Mouse (Mus musculus) T-cell, adult 66 days (primary cell): ENCODE measurements around the gene Gm39566. TPM values are rescaled to one million over a fixed set of nuclear protein-coding genes. Genes with fewer than 3 reads are reported as not detected.

ENCODE experiments used
- total RNA-seq, 2 experiments: library from RNA; stranded (reverse); gene quantifications; 3 replicates in 1 of 2; 4 replicates in 1 of 2; pipeline ENCODE4 v1.2.4; 2023

Gene Gm39566
- total RNA-seq, result not detected

DNA sequence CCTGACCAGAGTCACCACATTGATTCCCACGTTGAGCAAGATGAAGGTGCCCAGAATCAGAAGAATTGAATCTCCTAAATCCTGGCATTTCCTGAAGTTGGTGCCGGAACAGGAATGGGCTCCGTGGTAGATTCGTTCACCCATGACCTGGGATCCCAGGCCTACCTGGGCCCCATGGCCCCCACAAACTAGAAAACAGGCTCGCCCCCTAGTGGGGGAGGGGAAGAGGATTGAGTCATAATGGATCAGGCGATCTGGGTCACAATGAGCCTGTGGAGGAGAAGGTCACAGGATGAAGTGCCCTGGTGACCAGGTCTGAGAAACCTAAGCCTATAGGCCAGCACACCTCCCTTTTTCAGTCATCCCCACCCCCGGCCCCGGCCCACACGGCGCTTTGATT, at the start of gene Gm39566:
TSS of gene Gm39566 (minus strand) at position 144 of the 400 bp plus-strand sequence.

DNA sequence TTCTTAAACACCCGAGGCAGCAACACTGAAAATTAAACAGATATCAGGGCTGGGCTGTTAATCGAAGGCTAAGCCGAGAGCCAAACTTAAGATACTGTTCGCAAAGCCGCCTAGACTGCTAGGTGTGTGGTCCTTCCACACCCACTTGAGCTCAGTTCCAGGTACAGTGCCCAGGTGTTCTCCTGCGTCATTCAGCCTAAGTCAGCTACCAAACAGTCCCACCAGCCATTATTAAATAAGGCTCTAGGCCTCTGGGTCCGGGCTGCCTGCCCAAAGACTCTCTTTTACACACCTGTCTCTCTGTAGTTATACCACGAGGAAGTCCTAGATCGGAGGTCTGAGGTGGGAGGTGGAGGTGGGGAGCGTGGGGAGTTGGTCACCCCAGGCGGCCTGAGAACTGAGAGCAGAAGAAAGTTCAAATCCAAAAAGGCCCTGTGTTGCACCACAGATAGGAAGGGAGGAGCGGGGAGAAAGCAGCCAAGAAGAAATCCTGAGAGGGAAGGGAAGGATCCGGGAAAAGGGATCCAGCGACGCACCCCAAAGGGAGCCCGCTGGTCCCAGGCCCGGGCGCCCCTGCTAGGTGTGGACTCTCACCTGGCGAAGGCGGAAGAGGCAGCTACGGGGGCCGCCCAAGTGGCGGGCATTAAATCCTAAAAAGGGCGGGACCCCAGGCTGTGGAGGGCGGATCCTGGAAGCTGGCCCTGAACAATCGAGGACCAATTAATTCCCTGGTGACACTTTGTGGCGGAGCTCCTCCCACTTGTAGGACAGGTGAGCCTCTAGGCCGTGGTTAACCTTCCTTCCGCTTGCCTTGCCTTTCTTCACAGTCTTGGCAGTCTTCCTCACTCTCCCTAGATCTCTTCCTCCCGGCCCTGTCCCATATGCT, 43.3 kb upstream of the Gm39566 start, which contains the start of gene Tnk1:
TSS of gene Tnk1 (minus strand) at position 618 of the 886 bp plus-strand sequence.

GRCm38 (mm10) chr11:69846198-69846680, 31.1 kb upstream of the Gm39566 start, which contains the start of gene Plscr3:
Plscr3 (plus strand) TSS chr11:69846376.

GRCm38 (mm10) chr11:69837952-69838713, 23.0 kb upstream of the Gm39566 start, which contains the start of gene Tmem256:
Tmem256 (plus strand) TSS chr11:69838514.

DNA sequence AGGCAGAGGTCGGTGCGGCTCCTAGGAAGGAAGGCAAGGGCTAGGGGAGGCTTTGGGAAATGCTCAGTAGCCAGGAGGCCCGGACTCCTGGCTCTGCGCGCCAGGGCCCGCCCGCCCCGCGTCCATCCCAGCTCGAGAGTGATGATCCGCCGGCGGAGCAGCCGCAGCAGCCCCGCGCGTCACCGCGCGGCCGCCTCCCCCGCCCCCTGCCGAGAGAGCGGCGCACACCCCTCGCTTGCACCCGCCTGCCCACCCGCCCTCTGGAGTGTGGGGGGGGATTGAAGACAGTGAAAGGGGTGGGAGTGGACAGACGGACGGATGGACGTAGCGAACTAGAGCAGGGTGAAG, 22.5 kb upstream of the Gm39566 start, which contains the start of gene Nlgn2:
TSS of gene Nlgn2 (minus strand) at position 181 of the 348 bp plus-strand sequence.

GRCm38 (mm10) chr11:69822080-69822479, 7.0 kb upstream of the Gm39566 start, which contains the start of gene Spem1:
Spem1 (minus strand) TSS chr11:69822180.

DNA sequence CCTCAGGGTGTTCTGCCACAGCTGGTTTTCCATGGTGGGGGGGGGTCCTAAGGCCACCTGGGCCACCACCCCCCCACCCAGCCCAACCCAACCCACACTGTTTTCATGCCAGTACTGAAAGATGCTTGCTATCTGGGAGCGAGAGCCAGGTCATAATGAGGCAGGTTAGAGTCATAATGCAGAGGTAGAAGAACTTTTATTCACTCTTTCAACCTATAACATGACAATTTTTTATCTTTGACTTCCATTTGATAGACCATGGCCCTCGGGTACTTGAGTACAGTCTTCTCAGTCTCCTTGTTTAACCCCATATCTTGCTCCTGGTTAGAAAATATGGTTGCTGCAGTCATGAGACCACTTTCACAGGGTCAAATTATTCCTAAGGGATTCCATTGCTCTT, 3.3 kb upstream of the Gm39566 start, which contains the start of gene Spem2:
TSS of gene Spem2 (minus strand) at position 101 of the 400 bp plus-strand sequence.

DNA sequence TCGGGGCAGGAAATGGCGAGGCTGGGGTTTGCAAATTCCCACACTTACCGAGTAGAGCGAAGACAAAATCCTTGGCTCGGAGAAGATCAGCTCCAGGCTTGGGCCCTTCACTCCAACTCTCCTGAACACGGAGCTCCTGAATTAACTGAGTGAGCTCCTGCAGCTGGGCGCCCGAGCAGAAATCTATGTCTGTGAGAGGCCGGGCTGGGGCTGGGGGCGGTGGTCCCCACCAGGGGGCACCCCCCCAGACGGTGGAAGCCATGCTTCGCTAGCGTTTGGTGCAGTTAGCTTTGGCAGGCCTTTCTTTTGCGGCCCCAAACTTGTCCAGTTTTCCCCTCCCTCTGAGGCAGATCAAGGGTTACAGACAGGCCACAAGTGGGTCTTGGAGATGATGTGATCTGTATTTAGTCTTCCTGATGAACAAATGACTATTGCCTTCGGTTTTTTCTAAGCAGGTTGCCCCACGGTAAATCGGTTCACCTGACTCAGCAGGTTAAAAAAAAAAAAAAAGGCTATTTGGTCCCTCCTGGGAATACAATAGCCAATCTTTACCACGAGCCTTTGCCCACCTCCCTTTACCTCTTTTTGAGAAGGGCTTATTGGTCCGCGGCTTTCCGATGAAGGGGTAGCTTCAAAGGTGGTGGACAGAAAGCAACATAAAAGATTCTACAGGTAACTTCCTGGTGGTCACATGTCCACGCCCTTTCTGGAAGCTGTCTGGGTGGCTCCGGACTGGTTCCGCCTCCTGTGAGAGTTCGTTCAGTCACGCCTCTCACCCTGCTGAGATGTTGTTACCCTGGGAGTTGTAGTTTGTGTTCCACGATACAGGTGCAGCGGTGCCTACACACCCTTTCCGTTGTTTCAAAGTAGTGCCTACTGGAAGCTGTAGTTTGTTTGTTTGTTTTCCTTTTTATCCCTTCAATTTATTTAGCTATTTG, 9.9 kb downstream of the Gm39566 start, which contains the start of gene Tmem102:
TSS of gene Tmem102 (minus strand) at position 653 of the 938 bp plus-strand sequence.

DNA sequence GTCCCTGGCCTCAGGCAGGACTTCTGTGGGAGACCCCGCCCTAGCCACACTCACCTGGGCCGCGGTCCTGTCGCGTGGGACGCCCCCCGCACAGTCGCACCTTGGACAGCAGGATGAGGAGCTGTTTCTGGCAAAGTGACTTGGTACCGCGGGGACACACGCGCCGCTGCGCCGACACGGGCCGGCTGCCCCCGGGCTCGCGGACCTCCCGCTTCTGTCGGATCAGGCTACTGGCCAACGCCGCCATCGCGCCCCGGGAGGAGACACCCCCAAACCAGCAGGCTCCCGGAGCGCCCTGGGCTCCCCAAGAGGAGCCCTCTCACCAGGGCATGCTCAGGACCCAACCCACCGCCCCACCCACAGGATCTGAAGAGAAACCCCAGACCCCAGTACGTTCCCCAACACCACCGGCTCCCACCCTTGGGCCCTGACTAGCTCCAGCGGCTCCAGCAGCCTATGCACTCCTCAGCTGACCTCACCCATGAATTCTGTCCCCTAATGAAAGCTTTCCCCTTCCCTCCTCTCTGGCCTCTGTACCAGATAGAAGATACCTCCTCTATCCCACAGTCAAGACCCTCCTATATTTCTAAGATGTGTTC, 13.6 kb downstream of the Gm39566 start, which contains the start of gene Fgf11:
TSS of gene Fgf11 (minus strand) at position 479 of the 599 bp plus-strand sequence.

DNA sequence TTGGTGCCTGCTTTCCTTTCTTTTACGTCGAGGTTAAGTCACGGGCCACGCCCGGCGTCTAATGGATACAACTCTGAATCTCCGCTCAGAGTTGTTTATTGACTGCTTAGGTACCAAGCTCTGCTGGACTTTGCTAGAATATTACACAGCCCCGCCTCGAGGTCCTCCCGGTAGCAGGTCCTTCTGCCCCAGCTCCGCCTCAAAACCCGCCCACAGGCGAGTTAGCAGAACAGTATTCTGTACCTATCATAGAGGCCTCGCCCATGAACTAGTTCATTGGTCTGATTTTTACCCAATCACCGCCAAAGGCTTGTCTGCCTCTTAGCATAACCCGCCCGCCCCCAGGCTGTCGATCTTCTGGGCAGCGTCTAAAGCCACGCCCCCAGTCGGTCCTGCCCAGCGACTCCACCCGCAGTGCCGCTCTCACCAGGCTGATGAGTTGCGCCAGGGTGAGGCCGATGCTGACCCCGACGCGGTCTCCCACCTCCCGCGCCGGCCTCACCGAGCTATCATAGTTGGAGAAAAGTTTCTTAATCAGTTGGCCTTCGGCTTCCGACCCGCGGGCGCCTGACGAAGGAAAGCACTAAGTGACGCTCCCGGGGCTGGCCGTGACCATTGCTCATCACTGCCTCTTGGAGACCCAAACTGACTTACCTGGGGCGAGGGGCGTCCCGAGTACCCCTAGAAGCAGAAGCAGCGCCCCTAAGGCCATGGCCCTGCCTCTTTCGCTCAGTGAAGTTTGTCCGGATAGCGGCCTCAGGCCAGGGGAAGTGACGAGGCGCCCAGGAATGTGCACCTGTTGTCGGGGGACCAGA, 19.7 kb downstream of the Gm39566 start, which contains the start of gene Chrnb1:
TSS of gene Chrnb1 (minus strand) at position 776 of the 815 bp plus-strand sequence.

DNA sequence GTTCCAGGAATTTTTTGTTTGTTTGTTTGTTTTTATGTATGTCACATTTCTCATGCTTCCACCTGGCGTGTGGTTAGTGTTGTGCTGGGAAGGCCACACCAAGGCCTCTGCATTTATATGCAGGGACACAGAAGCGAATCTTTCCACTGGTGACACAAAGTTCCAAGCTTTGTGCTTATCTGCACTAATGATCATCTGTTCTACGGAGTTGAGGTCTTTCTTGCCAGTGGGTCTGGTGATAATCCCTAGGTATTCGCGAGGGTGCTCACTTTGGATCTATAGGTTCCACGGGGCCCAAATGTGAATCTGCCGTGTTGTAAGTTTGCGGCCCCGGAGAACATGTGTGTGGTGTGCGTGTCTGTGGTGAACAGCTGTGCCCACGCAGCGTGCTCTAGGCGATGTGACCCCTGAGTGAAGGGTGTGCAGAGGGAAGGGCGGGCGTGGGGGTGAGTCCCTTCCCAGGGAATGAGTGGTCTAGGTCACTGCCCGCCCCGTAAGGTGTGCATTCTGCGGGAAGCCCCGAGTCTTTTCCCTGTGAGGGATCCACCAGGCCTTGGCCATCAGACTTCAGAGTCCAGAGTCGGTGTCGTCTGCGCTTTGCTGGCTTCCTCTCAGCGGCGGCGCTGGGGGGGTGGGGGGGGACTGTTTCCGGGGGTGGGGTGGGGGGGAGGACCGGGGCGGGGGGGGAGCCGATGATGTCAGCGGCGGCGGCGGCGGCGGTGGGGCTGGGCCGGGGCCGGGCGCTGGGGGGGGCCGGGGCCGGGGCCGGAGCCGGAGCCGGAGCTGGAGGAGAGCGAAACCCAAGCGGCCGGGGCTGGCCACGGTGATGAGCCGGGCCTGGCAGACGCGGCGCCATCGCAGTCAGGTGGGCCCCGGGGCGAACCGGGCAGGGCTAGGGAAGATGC, 49.6 kb downstream of the Gm39566 start, which contains the start of gene Zbtb4:
TSS of gene Zbtb4 (plus strand) at position 692 of the 905 bp plus-strand sequence.

GRCm38 (mm10) chr11:69761868-69762267, 53.2 kb downstream of the Gm39566 start, which contains the start of gene Slc35g3:
Slc35g3 (minus strand) TSS chr11:69761968.

Other genes with a start within 250 kb of the Gm39566 start
- 10 to 100 TPM; 16.2 TPM for gene Wrap53, start 235.0 kb downstream of the Gm39566 start, total RNA-seq
- gene Trp53, start 234.9 kb downstream of the Gm39566 start, total RNA-seq, result 100 to 1,000 TPM; 146 to 161 TPM
- gene Atp1b2, start 209.4 kb downstream of the Gm39566 start, total RNA-seq, result 1 to 10 TPM; 1.3 to 3.2 TPM
- gene Shbg, start 197.4 kb downstream of the Gm39566 start, total RNA-seq, result not detected
- gene Sat2, start 193.3 kb downstream of the Gm39566 start, total RNA-seq, result not detected
- 10 to 100 TPM; 77.7 to 93.7 TPM for gene Fxr2, start 182.3 kb downstream of the Gm39566 start, total RNA-seq
- under 1 TPM; 0.71 to 0.90 TPM for gene Sox15, start 160.0 kb downstream of the Gm39566 start, total RNA-seq
- gene Mpdu1, start 152.7 kb downstream of the Gm39566 start, total RNA-seq, result 10 to 100 TPM; 69.8 to 73.0 TPM
- gene Cd68, start 149.1 kb downstream of the Gm39566 start, total RNA-seq, result 10 to 100 TPM; 13.1 to 17.2 TPM
- 100 to 1,000 TPM; 875 to 923 TPM for gene Eif4a1, start 142.9 kb downstream of the Gm39566 start, total RNA-seq
- 100 to 1,000 TPM in 1 of 2 experiments, 10 to 100 TPM in 1; 99.8 to 112 TPM for gene Senp3, start 133.2 kb downstream of the Gm39566 start, total RNA-seq
- gene Tnfsf13, start 129.5 kb downstream of the Gm39566 start, total RNA-seq, result not detected
- gene Tnfsf12, start 119.4 kb downstream of the Gm39566 start, total RNA-seq, result 1 to 10 TPM in 1 of 2 experiments, under 1 TPM in 1; 0.47 to 1.3 TPM
- under 1 TPM in 1 of 2 experiments, not detected in 1; 0.36 TPM for gene Tnfsfm13, start 119.2 kb downstream of the Gm39566 start, total RNA-seq
- gene Polr2a, start 56.7 kb downstream of the Gm39566 start, total RNA-seq, result 100 to 1,000 TPM; 156 to 172 TPM
- gene Slc35g3, start 53.3 kb downstream of the Gm39566 start, total RNA-seq, result not detected
- gene Zbtb4, start 49.4 kb downstream of the Gm39566 start, total RNA-seq, result 10 to 100 TPM; 46.9 to 48.0 TPM
- 1 to 10 TPM; 3.7 to 4.6 TPM for gene Chrnb1, start 19.4 kb downstream of the Gm39566 start, total RNA-seq
- gene Fgf11, start 13.4 kb downstream of the Gm39566 start, total RNA-seq, result not detected
- not detected for gene Tmem102, start 9.7 kb downstream of the Gm39566 start, total RNA-seq
- gene Spem2, start 3.2 kb upstream of the Gm39566 start, total RNA-seq, result not detected
- gene Spem1, start 6.9 kb upstream of the Gm39566 start, total RNA-seq, result not detected
- 1 to 10 TPM in 1 of 2 experiments, under 1 TPM in 1; 0.95 to 1.3 TPM for gene Nlgn2, start 22.5 kb upstream of the Gm39566 start, total RNA-seq
- gene Tmem256, start 23.2 kb upstream of the Gm39566 start, total RNA-seq, result 10 to 100 TPM; 18.6 to 19.6 TPM
- gene Plscr3, start 31.1 kb upstream of the Gm39566 start, total RNA-seq, result 10 to 100 TPM; 13.7 to 17.8 TPM
- not detected for gene Tnk1, start 43.4 kb upstream of the Gm39566 start, total RNA-seq
- not detected for gene Tmem95, start 62.7 kb upstream of the Gm39566 start, total RNA-seq
- gene Kctd11, start 66.1 kb upstream of the Gm39566 start, total RNA-seq, result 1 to 10 TPM; 1.5 to 2.1 TPM
- gene Acap1, start 80.2 kb upstream of the Gm39566 start, total RNA-seq, result 100 to 1,000 TPM; 462 TPM
- gene 2810408A11Rik, start 85.7 kb upstream of the Gm39566 start, total RNA-seq, result 1 to 10 TPM; 3.5 to 3.6 TPM
- gene Neurl4, start 85.8 kb upstream of the Gm39566 start, total RNA-seq, result 10 to 100 TPM; 64.4 to 66.0 TPM
- gene Gps2, start 98.6 kb upstream of the Gm39566 start, total RNA-seq, result 100 to 1,000 TPM; 132 to 133 TPM
- 100 to 1,000 TPM; 389 to 417 TPM for gene Eif5a, start 106.7 kb upstream of the Gm39566 start, total RNA-seq
- gene Ybx2, start 120.5 kb upstream of the Gm39566 start, total RNA-seq, result not detected
- not detected for gene Slc2a4, start 132.9 kb upstream of the Gm39566 start, total RNA-seq
- gene Cldn7, start 149.5 kb upstream of the Gm39566 start, total RNA-seq, result not detected
- 100 to 1,000 TPM; 113 to 123 TPM for gene Ctdnep1, start 165.9 kb upstream of the Gm39566 start, total RNA-seq
- gene Elp5, start 167.2 kb upstream of the Gm39566 start, total RNA-seq, result 10 to 100 TPM; 36.1 to 48.5 TPM
- gene Gabarap, start 175.8 kb upstream of the Gm39566 start, total RNA-seq, result 100 to 1,000 TPM; 182 to 187 TPM
- 10 to 100 TPM; 64.4 to 67.2 TPM for gene Phf23, start 180.5 kb upstream of the Gm39566 start, total RNA-seq
- 10 to 100 TPM; 40.8 to 42.1 TPM for gene Dvl2, start 185.3 kb upstream of the Gm39566 start, total RNA-seq
- gene Acadvl, start 200.1 kb upstream of the Gm39566 start, total RNA-seq, result 10 to 100 TPM; 62.0 to 75.3 TPM
- gene Dlg4, start 201.6 kb upstream of the Gm39566 start, total RNA-seq, result 10 to 100 TPM; 36.4 to 38.1 TPM
- gene Asgr1, start 238.8 kb upstream of the Gm39566 start, total RNA-seq, result not detected